Mouse (Mus musculus) heart, adult 10 weeks (tissue): ENCODE measurements around the gene Zbtb18. TPM values are rescaled to one million over a fixed set of nuclear protein-coding genes. Genes with fewer than 3 reads are reported as not detected.

ENCODE experiments used
- polyA plus RNA-seq: library from polyadenylated mRNA; stranded (reverse); fragments of 350-450 nt; fragmentation: Illumina TruSeq; extraction: RNeasy Lipid Tissue Mini Kit (QIAGEN cat#74804); gene quantifications from one replicate; pipeline ENCODE4 v1.2.3, GENCODE M21; 2014; ENCODE audit warnings: low read depth, low replicate concordance

Gene Zbtb18
- polyA plus RNA-seq, result 31.8 TPM

DNA sequence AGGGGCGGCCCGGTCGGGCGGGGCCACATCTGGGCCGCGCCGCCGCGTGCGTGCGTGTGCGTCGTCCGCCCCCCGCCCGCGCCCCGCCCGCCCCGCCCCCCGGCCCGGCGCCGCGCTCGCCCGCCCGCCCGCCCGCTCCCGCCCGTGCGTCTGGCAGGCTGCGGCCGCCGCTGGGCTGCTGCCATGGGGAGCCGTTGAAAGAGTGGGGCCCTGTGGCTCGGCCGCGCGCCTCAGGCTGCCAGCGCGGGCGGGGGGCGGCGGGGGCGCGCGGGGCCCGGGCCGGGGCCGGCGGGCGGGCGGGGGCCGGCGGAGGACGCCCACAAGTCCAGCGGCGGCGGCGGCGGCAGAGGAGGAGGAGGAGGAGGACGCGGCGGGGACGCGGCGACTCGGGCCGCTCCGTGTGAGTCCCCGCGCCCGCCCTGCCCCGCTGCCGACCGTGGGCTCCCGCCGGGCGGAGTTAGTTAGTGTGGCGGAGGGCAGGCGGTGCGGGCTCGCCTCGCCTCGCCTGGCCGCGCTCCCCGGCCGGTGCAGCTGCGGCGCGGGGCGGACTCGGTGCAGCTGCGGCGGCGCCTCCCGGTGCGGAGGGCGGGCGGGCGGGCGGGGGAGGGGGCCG, at the start of gene Zbtb18:
Zbtb18 (plus strand) TSS at position 156 of the 613 bp plus-strand sequence.

Other genes starting within 250 kb of the Zbtb18 start
- 12.7 TPM for gene Akt3, start 184.1 kb upstream of the Zbtb18 start, polyA plus RNA-seq